8 mouse cellular contexts compared by ENCODE assay signal in the genomic region with DNA sequence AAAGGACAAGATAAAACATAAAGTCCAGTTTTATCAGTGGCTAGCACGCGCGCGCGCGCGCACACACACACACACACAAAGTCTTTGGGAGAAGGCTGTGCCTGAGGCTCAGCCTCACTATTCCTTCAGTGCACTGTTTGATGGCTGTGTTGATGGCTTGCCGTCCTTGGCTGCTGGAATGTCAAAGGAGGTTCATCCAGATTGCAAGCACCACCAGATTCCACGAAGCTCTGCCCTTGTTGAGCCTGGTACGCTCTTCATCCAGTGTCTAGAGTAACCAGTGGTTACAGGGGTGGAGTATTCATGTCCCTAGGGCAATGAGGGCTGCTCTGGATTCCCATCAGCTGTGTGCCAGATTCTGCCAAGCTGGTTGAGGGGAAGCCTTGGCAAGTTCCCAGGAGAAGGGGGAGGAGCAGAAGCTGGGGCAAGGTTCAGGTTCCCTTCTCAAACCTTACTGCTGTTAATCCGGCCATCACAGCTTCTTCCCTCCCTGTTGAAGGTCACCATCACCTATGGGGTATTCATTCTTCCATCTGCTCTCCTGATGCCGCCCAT. TPM values are rescaled to one million over a fixed set of nuclear protein-coding genes. Genes with fewer than 3 reads are reported as not detected.
DNase-seq lines count a peak whose midpoint lies in the region; ATAC-seq lines count a peak whose summit lies in the region.

No protein-coding gene starts in this region.

- no peak overlapping the region for H3K4me2 ChIP-seq in hindbrain, embryonic 11.5 days (replicated peaks; ENCODE audit: low read depth, low read length)
- peak overlapping the region; percentile 29 for H3K4me2 ChIP-seq in midbrain, embryonic 14.5 days (ENCODE audit: low read length)

- peak overlapping the region; percentile 69 for H3K27ac ChIP-seq in hindbrain, embryonic 11.5 days (ENCODE audit: low read depth, low read length)
- no peak overlapping the region for H3K27ac ChIP-seq in hindbrain, embryonic 10.5 days
- H3K27ac ChIP-seq in midbrain, embryonic 14.5 days (replicated peaks; ENCODE audit: low read depth, low read length): peak overlapping the region; percentile 85

- no peaks in the 10 kb centered on the region for H3K27me3 ChIP-seq in hindbrain, embryonic 11.5 days (ENCODE audit: control insufficient read depth, insufficient read depth, low read length)
- H3K27me3 ChIP-seq in hindbrain, embryonic 10.5 days (ENCODE audit: insufficient read depth, poor library complexity, severe bottlenecking): no peaks in the 10 kb centered on the region
- no peaks in the 10 kb centered on the region for H3K27me3 ChIP-seq in midbrain, embryonic 14.5 days (ENCODE audit: control insufficient read depth, insufficient read depth, low read length)

- intact Hi-C loops in heart, postnatal 10 days (cut with DNase I): no loop called here

- DNase-seq in hindbrain, embryonic 11.5 days (ENCODE audit: low spot score): no peak
- DNase-seq in hindbrain, embryonic 10.5 days (ENCODE audit: low spot score): no peak
- DNase-seq in ZHBTc4 (ENCODE audit: low read depth, low spot score): peak; percentile 70
- peak; percentile 52 to 64 for DNase-seq in heart, postnatal 10 days
- DNase-seq in midbrain, embryonic 14.5 days: peak; percentile 71
- DNase-seq in urinary bladder, postnatal 36 days (ENCODE audit: low spot score in 2 of 2): no peak
- DNase-seq in urinary bladder, postnatal 10 days (ENCODE audit: low spot score): no peak
- DNase-seq in ovary, postnatal 10 days (ENCODE audit: low spot score): no peak

- H3K4me3 ChIP-seq in hindbrain, embryonic 11.5 days (ENCODE audit: low read depth, low read length): no peak overlapping the region
- H3K4me3 ChIP-seq in hindbrain, embryonic 10.5 days: no peak overlapping the region
- H3K4me3 ChIP-seq in midbrain, embryonic 14.5 days (replicated peaks; ENCODE audit: low read depth, low read length): no peak overlapping the region

- WGBS in hindbrain, embryonic 11.5 days: 86% methylated on average over 12 of the region's 12 CpGs
- WGBS in hindbrain, embryonic 10.5 days: 90% methylated on average over 12 of the region's 12 CpGs
- 75% methylated on average over 12 of the region's 12 CpGs for WGBS in midbrain, embryonic 14.5 days

- peaks cover 6% of the 10 kb centered on the region; the same call in 1 of the 2 replicates for H3K36me3 ChIP-seq in hindbrain, embryonic 11.5 days (ENCODE audit: control insufficient read depth, insufficient read depth, low read length)
- peaks cover 43% of the 10 kb centered on the region for H3K36me3 ChIP-seq in hindbrain, embryonic 10.5 days
- peaks cover 21% of the 10 kb centered on the region for H3K36me3 ChIP-seq in midbrain, embryonic 14.5 days (ENCODE audit: control insufficient read depth, insufficient read depth, low read length)

- no peak for ATAC-seq in hindbrain, embryonic 11.5 days (ENCODE audit: low FRiP score)
- no peak for ATAC-seq in midbrain, embryonic 14.5 days (ENCODE audit: low FRiP score, low TSS enrichment)

- no peak overlapping the region for H3K9ac ChIP-seq in hindbrain, embryonic 11.5 days (ENCODE audit: low read depth, low read length)
- peak overlapping the region; percentile 56; the same call in 1 of the 2 replicates for H3K9ac ChIP-seq in midbrain, embryonic 14.5 days (replicated peaks; ENCODE audit: low read length)

- H3K4me1 ChIP-seq in hindbrain, embryonic 11.5 days (replicated peaks; ENCODE audit: control insufficient read depth, insufficient read depth, low read length): peaks cover 41% of the 10 kb centered on the region
- H3K4me1 ChIP-seq in hindbrain, embryonic 10.5 days (replicated peaks): peaks cover 94% of the 10 kb centered on the region
- peaks cover 77% of the 10 kb centered on the region for H3K4me1 ChIP-seq in midbrain, embryonic 14.5 days (ENCODE audit: control insufficient read depth, insufficient read depth, low read length)

- H3K9me3 ChIP-seq in hindbrain, embryonic 11.5 days (ENCODE audit: control insufficient read depth, low read length): no peaks in the 10 kb centered on the region
- no peaks in the 10 kb centered on the region for H3K9me3 ChIP-seq in hindbrain, embryonic 10.5 days
- no peaks in the 10 kb centered on the region for H3K9me3 ChIP-seq in midbrain, embryonic 14.5 days (ENCODE audit: control insufficient read depth, low read length)

RNA-seq across cellular contexts. Expression of a gene that starts 40.2 kb away (rescaled TPM):
- 40.4 and 44.7 TPM in 2 replicates for polyA plus RNA-seq in hindbrain, embryonic 11.5 days (2014; fragmentation: Nextera tagmentation; extraction: Ambion mirVana)
- 45.0 and 55.8 TPM in 2 replicates for polyA plus RNA-seq in hindbrain, embryonic 10.5 days (2016; fragmentation: Nextera tagmentation; extraction: Ambion mirVana)
- total RNA-seq in heart, postnatal 10 days (2021): 10 to 100 TPM; 40.2 to 42.6 TPM
- polyA plus RNA-seq in midbrain, embryonic 14.5 days (2014; fragmentation: Nextera tagmentation; extraction: Ambion mirVana): 34.5 and 35.2 TPM in 2 replicates

Comparison
In these comparisons a context has a peak if more than half of its experiments do, and no peak if none do; other contexts are left out.
1. DNase-seq: peak in ZHBTc4 (single experiment), heart, postnatal 10 days (2 of 2) and midbrain, embryonic 14.5 days (single experiment); none in hindbrain, embryonic 11.5 days (single experiment), hindbrain, embryonic 10.5 days (single experiment), urinary bladder, postnatal 36 days (0 of 2), urinary bladder, postnatal 10 days (single experiment) and ovary, postnatal 10 days (single experiment).